24 mouse cellular contexts compared by ENCODE assay signal in the genomic region with DNA sequence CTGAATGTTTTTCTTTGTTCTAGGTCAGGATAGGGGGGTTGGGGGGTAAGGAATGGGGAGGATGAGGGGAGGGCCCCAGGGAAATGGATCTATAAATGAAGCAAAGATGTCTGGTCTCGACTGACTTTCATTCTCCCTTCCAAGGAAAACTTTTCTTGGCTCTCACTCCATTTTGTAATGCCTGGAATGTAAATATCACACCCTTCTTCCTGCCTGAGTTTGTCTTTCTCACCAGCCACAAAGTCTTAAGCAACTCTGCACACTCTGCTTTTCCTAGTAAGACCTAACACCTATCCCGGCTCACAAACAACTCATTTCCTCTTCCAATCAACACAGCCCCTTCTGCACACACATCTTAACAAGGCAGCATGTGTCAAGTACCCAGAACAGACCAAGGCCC. TPM values are rescaled to one million over a fixed set of nuclear protein-coding genes. Genes with fewer than 3 reads are reported as not detected.
DNase-seq lines count a peak whose midpoint lies in the region; ATAC-seq lines count a peak whose summit lies in the region.
"Had no signal": no experiment of that assay in that cellular context is flagged by ENCODE, and none has a peak within 500 bp of the region (broad histone marks: within the 10 kb centered on the region; RNA-seq: fewer than 3 reads in every experiment).

No protein-coding gene starts in this region.

- no peaks in the 10 kb centered on the region for H3K9me3 ChIP-seq in kidney, embryonic 16.5 days (ENCODE audit: low read length)
- no peaks in the 10 kb centered on the region for H3K9me3 ChIP-seq in limb, embryonic 15.5 days
- H3K9me3 ChIP-seq: forebrain, embryonic 15.5 days; hindbrain, embryonic 13.5 days; liver, embryonic 13.5 days; midbrain, embryonic 13.5 days had no signal

- H3K9ac ChIP-seq in kidney, embryonic 16.5 days (replicated peaks; ENCODE audit: low read length), result no peak overlapping the region
- no peak overlapping the region for H3K9ac ChIP-seq in limb, embryonic 15.5 days
- H3K9ac ChIP-seq: forebrain, embryonic 15.5 days; hindbrain, embryonic 13.5 days; liver, embryonic 13.5 days; midbrain, embryonic 13.5 days had no signal

- no peaks in the 10 kb centered on the region for H3K36me3 ChIP-seq in kidney, embryonic 16.5 days (ENCODE audit: insufficient read depth, low read length)
- no peaks in the 10 kb centered on the region for H3K36me3 ChIP-seq in limb, embryonic 15.5 days
- H3K36me3 ChIP-seq: forebrain, embryonic 15.5 days; hindbrain, embryonic 13.5 days; liver, embryonic 13.5 days; midbrain, embryonic 13.5 days had no signal

- no peak for DNase-seq in kidney, postnatal 36 days
- peak; percentile 54 for DNase-seq in lung, postnatal 10 days
- peak; percentile 31 for DNase-seq in yolk sac, embryonic 10.5 days (ENCODE audit: low spot score)
- DNase-seq in layer of hippocampus, adult 8-10 months (ENCODE audit: low spot score in 2 of 2), result no peak
- DNase-seq in right cerebral cortex, postnatal 36 days (ENCODE audit: low spot score in 2 of 2), result no peak
- DNase-seq: cerebellum, adult 9-11 months; kidney, adult 2 months; layer of hippocampus, postnatal 36 days; liver, embryonic 13.5 days; right cerebral cortex, postnatal 4 days; thymus, postnatal 14 days had no signal

- peaks cover 28% of the 10 kb centered on the region for H3K4me1 ChIP-seq in kidney, embryonic 16.5 days (ENCODE audit: insufficient read depth, low read length)
- H3K4me1 ChIP-seq in limb, embryonic 15.5 days, result peaks cover 26% of the 10 kb centered on the region
- H3K4me1 ChIP-seq: liver, embryonic 13.5 days had no signal

- H3K27me3 ChIP-seq in kidney, embryonic 16.5 days (ENCODE audit: insufficient read depth, low read length), result no peaks in the 10 kb centered on the region
- no peaks in the 10 kb centered on the region for H3K27me3 ChIP-seq in limb, embryonic 15.5 days
- H3K27me3 ChIP-seq: liver, embryonic 13.5 days had no signal

- H3K4me2 ChIP-seq in kidney, embryonic 16.5 days (replicated peaks; ENCODE audit: low read depth, low read length), result no peak overlapping the region
- no peak overlapping the region for H3K4me2 ChIP-seq in limb, embryonic 15.5 days
- H3K4me2 ChIP-seq: forebrain, embryonic 15.5 days; hindbrain, embryonic 13.5 days; liver, embryonic 13.5 days; midbrain, embryonic 13.5 days had no signal

- H3K4me3 ChIP-seq in kidney, embryonic 16.5 days (ENCODE audit: low read length), result no peak overlapping the region
- H3K4me3 ChIP-seq in limb, embryonic 15.5 days, result no peak overlapping the region
- H3K4me3 ChIP-seq: forebrain, embryonic 15.5 days; hindbrain, embryonic 13.5 days; liver, embryonic 13.5 days; midbrain, embryonic 13.5 days had no signal

- 18% methylated on average over 2 of the region's 2 CpGs for WGBS in kidney, embryonic 16.5 days
- 22% methylated on average over 2 of the region's 2 CpGs for WGBS in limb, embryonic 15.5 days

- 0 out of 2 replicates have a peak overlapping the region, but pooled peaks have one; percentile 44 for H3K27ac ChIP-seq in kidney, embryonic 16.5 days (ENCODE audit: low read length)
- peak overlapping the region; percentile 3; the same call in 1 of the 2 replicates for H3K27ac ChIP-seq in limb, embryonic 15.5 days
- H3K27ac ChIP-seq: forebrain, embryonic 15.5 days; hindbrain, embryonic 13.5 days; liver, embryonic 13.5 days; midbrain, embryonic 13.5 days had no signal

- no peak for ATAC-seq in kidney, embryonic 16.5 days (ENCODE audit: low FRiP score, low TSS enrichment)
- ATAC-seq in limb, embryonic 15.5 days (ENCODE audit: insufficient number of reproducible peaks, low FRiP score, low TSS enrichment, low read depth), result no peak
- ATAC-seq: forebrain, embryonic 15.5 days; midbrain, embryonic 13.5 days had no signal

RNA-seq across cellular contexts. Expression of gene Gm11011, which starts 20.2 kb away (rescaled TPM):
- not detected in 2 replicates for polyA plus RNA-seq in kidney, embryonic 16.5 days (2015; fragmentation: Nextera tagmentation; extraction: Ambion mirVana)
- not detected in 2 replicates for polyA plus RNA-seq in limb, embryonic 15.5 days (2015; fragmentation: Nextera tagmentation; extraction: Ambion mirVana)
- total RNA-seq in layer of hippocampus, adult 8-10 months (2022), result not detected
- total RNA-seq: adrenal gland, postnatal 4 days; ES-E14; gastrocnemius, adult 18-20 months; granulocyte monocyte progenitor cell, adult 5-6 weeks; layer of hippocampus, postnatal 36 days; left cerebral cortex, postnatal 25 days had no signal
- polyA plus RNA-seq: forebrain, embryonic 15.5 days; heart, embryonic 16.5 days; hindbrain, embryonic 13.5 days; kidney, adult 2 months; large intestine, adult 2 months; liver, embryonic 13.5 days; midbrain, embryonic 13.5 days; neural tube, embryonic 14.5 days had no signal

RNA-seq across cellular contexts. Expression of gene Tshz2, which starts 25.0 kb away (rescaled TPM):
- polyA plus RNA-seq in kidney, embryonic 16.5 days (2015; fragmentation: Nextera tagmentation; extraction: Ambion mirVana), result 11.5 and 15.2 TPM in 2 replicates
- polyA plus RNA-seq in limb, embryonic 15.5 days (2015; fragmentation: Nextera tagmentation; extraction: Ambion mirVana), result 9.1 and 9.8 TPM in 2 replicates
- 10 to 100 TPM; 64.2 to 79.4 (median 74.0) TPM for total RNA-seq in layer of hippocampus, adult 8-10 months (2022)
- total RNA-seq: granulocyte monocyte progenitor cell, adult 5-6 weeks had no signal

Comparison
In these comparisons a context has a peak if more than half of its experiments do, and no peak if none do; other contexts are left out.
1. DNase-seq: peak in lung, postnatal 10 days (single experiment) and yolk sac, embryonic 10.5 days (single experiment); none in kidney, postnatal 36 days (0 of 2), layer of hippocampus, adult 8-10 months (0 of 2) and right cerebral cortex, postnatal 36 days (0 of 2).